Mouse (Mus musculus) embryonic facial prominence, embryonic 14.5 days (tissue): Measurements from ENCODE around the gene Ccdc9b. TPM values are rescaled to one million over a fixed set of nuclear protein-coding genes. Genes with fewer than 3 reads are reported as not detected.

Experiments
- ATAC-seq: fragments of 200-750 bp; cut with Nextera tagmentation; 2 replicates; pipeline ENCODE4 v1.8.0; 2017; ENCODE audit warnings: low read depth, moderate number of reproducible peaks, moderate TSS enrichment
- DNase-seq: peaks from one replicate; pipeline ENCODE4 v3.0.0-alpha.2; 2015; ENCODE audit warnings: low spot score
- H3K27ac ChIP-seq: fragments of 300-500 bp; sonication (generic); replicated peaks from 2 replicates; pipeline ENCODE4 v1.5.1; 2014; ENCODE audit warnings: low read depth, mild to moderate bottlenecking, low read length, moderate library complexity
- H3K27me3 ChIP-seq: fragments of 300-500 bp; sonication (generic); replicated peaks from 2 replicates; pipeline ENCODE4 v1.6.1; 2014; ENCODE audit warnings: low read length; ENCODE audit not compliant: control insufficient read depth, insufficient read depth
- H3K36me3 ChIP-seq: fragments of 300-500 bp; sonication (generic); 2 replicates; pipeline ENCODE4 v1.6.1; 2014; ENCODE audit warnings: low read length, mixed read lengths; ENCODE audit not compliant: control insufficient read depth, insufficient read depth
- H3K4me1 ChIP-seq: fragments of 300-500 bp; sonication (generic); 2 replicates; pipeline ENCODE4 v1.6.1; 2014; ENCODE audit warnings: antibody characterized with exemption, low read length; ENCODE audit not compliant: control insufficient read depth, insufficient read depth
- H3K4me2 ChIP-seq: fragments of 300-500 bp; sonication (generic); 2 replicates; pipeline ENCODE4 v1.6.1; 2014; ENCODE audit warnings: low read depth, mild to moderate bottlenecking, low read length, moderate library complexity, mixed read lengths
- H3K4me3 ChIP-seq: fragments of 300-500 bp; sonication (generic); 2 replicates; pipeline ENCODE4 v1.5.1; 2014; ENCODE audit warnings: low read depth, mild to moderate bottlenecking, low read length
- H3K9ac ChIP-seq: fragments of 300-500 bp; sonication (generic); 2 replicates; pipeline ENCODE4 v1.6.1; 2014; ENCODE audit warnings: low read depth, mild to moderate bottlenecking, low read length, moderate library complexity, mixed read lengths
- H3K9me3 ChIP-seq: fragments of 300-500 bp; sonication (generic); 2 replicates; pipeline ENCODE4 v1.6.1; 2016; ENCODE audit warnings: low read length; ENCODE audit not compliant: control insufficient read depth
- WGBS: fragments of 180-500 bp; shearing (Covaris S2); extraction: QIAGEN DNeasy Blood & Tissue Kit; methylation state at CpG from one replicate; pipeline ENCODE4 v1.1.7; 2014; 5-methylcytosine and 5-hydroxymethylcytosine counted together
- polyA plus RNA-seq: library from polyadenylated mRNA; unstranded; fragments of >200 nt; fragmentation: Nextera tagmentation; extraction: Ambion mirVana; gene quantifications from 2 replicates; pipeline ENCODE4 v1.2.1, GENCODE M21; 2014

Ccdc9b gene
- 0.96 and 1.0 TPM in 2 replicates for polyA plus RNA-seq

DNA sequence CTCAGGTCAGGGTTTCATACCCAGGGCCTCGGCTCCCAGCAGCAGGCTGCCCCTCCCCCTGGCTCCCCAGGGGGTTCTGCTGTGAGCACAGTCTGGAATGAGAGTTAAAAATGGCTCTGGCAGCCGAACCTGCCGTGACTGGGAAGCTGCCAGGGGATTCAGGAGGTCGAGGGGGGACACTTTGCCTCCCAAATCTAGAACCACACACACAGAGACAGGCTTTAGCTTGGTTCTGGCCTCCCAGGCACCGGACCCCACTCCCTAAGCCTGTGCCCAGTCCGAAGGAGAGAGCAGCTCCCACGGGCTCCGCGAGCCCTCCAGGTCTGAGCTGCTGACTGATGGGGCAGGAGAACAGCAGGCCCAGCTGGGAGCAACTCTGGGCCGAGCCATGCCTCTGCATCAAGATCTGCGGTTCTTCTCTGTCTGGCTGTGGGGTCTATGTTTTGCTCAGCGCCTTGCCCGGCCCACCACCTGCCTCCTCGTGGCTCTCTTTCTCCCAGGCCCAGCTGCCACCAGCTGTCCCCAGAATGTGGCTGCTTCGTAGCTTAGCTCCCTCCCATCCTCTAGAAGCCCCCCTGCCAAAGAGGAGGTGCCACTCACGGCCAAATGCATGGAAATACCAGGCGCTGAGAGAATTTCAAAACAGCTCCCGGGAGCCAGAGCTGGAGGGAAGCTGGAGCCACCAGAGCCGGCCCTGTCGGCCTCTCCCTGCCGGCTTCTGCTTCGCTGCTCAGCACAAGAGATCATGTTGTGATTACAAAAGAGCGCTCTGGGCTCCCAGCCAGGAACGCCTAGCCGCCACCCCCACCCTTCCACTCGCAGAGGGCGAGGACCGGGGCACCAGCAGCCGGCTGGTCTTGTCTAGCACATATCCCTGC lies at the start of gene Ccdc9b:
Gene Ccdc9b (minus strand): TSS at position 756 of the 878 bp plus-strand sequence.
- ATAC-seq (peak; percentile 85), DNase-seq (peak; percentile 94)
- Histone ChIP-seq H3K27me3 (no peaks in the 10 kb centered on the region), H3K4me3 (peak within 1 kb of the TSS; percentile 19), H3K9me3 (no peaks in the 10 kb centered on the region), H3K9ac (peak within 1 kb of the TSS; percentile 54), H3K36me3 (no peaks in the 10 kb centered on the region), H3K4me2 (peak within 1 kb of the TSS; percentile 53), H3K27ac (peak within 1 kb of the TSS; percentile 90), H3K4me1 (peaks cover 22% of the 10 kb centered on the region)
- 3% methylated on average over 25 of the region's 29 CpGs for whole genome bisulfite sequencing

DNA sequence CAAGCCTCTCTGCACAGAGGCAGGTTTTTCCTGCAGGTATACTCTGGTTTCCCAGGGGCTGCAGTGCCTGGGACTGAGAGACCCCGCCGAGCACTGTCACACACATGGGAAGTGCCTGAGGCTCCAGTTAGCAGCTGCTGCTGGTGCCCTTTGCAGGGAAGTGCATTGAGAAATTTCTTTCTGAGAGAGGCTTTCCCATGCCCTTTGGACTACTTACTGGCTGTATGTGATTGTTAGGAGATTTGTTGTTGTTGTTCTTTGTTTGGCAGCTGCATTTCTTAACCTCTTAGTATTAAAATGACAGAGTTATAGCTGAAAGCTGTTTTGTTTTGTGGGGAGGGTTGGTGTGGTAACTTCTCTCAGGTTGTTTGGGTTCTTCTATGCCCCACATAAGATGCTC lies 48.4 kb upstream of the Ccdc9b start:
- H3K27me3 ChIP-seq: no peaks in the 10 kb centered on the region
- no peak for ATAC-seq

DNA sequence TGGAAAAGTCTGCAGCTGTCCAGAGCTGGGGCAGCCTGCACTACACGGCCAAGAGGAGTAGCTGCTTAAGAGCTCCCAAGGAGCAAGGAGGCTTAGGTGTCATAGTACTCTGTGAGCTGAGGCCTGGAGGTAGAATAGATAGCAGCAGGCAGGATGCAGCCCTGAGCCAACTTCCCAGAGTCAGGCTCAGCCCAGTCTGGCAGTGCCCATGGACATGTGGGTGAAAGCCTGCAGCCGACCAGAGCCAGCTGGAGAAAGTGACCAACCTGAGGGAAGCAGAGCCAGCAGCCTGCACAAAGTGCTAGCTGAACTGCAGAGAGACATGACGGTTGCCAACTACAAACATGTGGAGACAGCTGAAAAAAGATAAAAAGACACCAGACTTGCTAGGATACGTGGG lies 44.4 kb upstream of the Ccdc9b start:
- ATAC-seq (no peak), DNase-seq (no peak)
- Histone ChIP-seq H3K9ac (no peak overlapping the region), H3K4me2 (no peak overlapping the region), H3K9me3 (no peaks in the 10 kb centered on the region), H3K4me1 (no peaks in the 10 kb centered on the region), H3K36me3 (no peaks in the 10 kb centered on the region), H3K27me3 (no peaks in the 10 kb centered on the region), H3K4me3 (no peak overlapping the region), H3K27ac (no peak overlapping the region)
- 53% methylated on average over 4 of the region's 4 CpGs for WGBS

More for the DNA sequence above, 48.4 kb upstream of the Ccdc9b start:
- no peak for DNase-seq
- Histone ChIP-seq H3K9me3 (no peaks in the 10 kb centered on the region), H3K4me2 (no peak overlapping the region), H3K36me3 (no peaks in the 10 kb centered on the region), H3K4me1 (peaks cover 5% of the 10 kb centered on the region; the same call in 1 of the 2 replicates), H3K9ac (no peak overlapping the region), H3K4me3 (no peak overlapping the region), H3K27ac (no peak overlapping the region)
- WGBS: 6% methylated on average over 2 of the region's 2 CpGs

DNA sequence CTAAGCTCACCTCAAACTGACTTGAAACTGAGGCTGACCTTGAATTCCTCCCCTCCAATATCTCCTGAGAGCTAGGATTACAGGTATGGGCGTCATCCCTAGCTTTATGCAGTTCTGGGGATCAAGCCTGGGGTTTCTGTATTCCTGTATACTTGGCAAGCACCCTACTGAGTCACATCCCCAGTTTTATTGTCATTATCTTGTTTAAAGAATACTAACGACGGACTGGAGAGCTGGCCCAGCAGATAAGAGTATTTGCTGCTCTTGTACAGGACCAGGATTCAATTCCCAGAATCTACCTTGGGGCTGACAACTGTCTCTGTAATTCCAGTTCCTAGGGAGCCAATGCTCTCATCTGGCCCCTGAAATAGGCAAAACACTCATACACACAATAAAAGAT lies 43.3 kb upstream of the Ccdc9b start:
- Histone ChIP-seq H3K4me1 (no peaks in the 10 kb centered on the region), H3K36me3 (no peaks in the 10 kb centered on the region), H3K4me3 (no peak overlapping the region), H3K27ac (no peak overlapping the region), H3K4me2 (no peak overlapping the region), H3K9ac (no peak overlapping the region), H3K27me3 (no peaks in the 10 kb centered on the region), H3K9me3 (no peaks in the 10 kb centered on the region)
- 45% methylated on average over 3 of the region's 3 CpGs for WGBS
- DNase-seq (no peak), ATAC-seq (no peak)

DNA sequence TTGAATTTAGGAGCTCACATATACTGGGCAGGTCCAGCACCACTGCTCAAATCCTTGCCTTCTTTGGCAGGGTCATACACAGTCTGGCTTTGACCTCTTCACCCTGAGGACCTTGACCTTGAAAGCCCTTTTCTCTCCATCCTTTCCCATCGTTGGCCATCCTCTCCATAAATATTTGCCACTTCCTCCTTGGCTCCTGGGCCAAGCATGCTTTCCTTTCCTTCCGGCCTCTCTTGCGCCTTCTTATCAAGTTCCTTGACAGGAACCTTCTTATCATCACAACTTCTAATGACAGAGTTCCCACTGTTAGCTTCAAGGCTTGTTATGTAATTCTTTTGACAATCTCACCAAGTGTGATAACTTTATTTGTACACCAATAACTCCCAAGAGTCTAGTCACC lies 42.7 kb upstream of the Ccdc9b start:
- Histone ChIP-seq H3K4me1 (no peaks in the 10 kb centered on the region), H3K4me2 (no peak overlapping the region), H3K9me3 (no peaks in the 10 kb centered on the region), H3K9ac (no peak overlapping the region), H3K4me3 (no peak overlapping the region), H3K27me3 (no peaks in the 10 kb centered on the region), H3K36me3 (no peaks in the 10 kb centered on the region), H3K27ac (no peak overlapping the region)
- ATAC-seq (no peak), DNase-seq (no peak)
- 68% methylated on average over 3 of the region's 3 CpGs for WGBS

DNA sequence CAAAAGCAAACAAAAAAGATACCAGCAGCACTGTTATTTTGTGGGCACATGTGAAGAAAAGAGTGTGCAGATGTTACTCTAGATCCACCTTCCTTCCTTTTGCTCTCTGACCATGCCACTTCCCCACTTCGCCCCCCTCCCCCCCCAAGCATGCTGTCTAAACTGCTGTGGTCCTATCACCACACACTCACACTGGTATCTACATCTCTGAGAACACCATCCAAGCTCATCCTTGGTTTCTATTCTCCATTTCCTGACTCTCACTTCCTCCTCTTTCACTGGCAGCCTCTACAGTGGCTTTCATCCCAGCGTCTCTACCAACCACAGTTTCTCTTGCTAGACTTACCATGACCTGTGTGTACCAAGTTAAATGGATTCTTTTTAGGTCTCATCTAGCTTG lies 42.0 kb upstream of the Ccdc9b start:
- WGBS: 73% methylated on average over 2 of the region's 2 CpGs
- H3K27ac ChIP-seq: no peak overlapping the region
- no peak overlapping the region for H3K4me2 ChIP-seq
- H3K9me3 ChIP-seq: no peaks in the 10 kb centered on the region
- no peaks in the 10 kb centered on the region for H3K27me3 ChIP-seq
- ATAC-seq (no peak), DNase-seq (no peak)
- no peaks in the 10 kb centered on the region for H3K4me1 ChIP-seq
- H3K9ac ChIP-seq: no peak overlapping the region
- H3K4me3 ChIP-seq: no peak overlapping the region
- H3K36me3 ChIP-seq: no peaks in the 10 kb centered on the region

DNA sequence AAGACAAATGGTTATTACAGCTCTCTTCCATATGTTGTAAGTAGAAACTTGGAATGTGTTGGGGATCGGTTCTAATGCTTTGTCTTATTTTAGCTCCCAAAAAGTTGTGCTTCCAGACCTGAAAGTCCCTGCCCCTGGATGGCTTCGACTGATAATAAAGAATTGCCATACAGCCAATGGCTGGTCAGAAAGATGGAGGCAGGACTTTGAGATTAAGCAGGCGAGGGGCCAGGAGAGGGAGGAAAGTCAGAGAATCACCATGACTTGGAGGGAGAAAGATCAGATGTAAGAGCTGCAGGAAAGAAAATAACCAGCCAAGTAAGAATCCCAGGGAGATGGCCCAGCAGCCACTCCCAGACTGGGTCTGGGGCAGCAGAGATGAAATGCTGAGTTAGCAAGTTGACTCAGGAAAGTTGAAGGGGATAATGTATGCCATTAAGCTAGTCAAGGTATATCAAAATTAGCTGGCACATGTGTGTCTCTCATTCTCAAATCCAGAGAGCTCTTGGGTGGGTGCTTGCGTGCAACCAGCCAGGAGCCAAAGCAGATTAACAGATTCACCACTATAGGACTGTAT lies 40.2 kb upstream of the Ccdc9b start:
- Histone ChIP-seq H3K36me3 (no peaks in the 10 kb centered on the region), H3K9ac (no peak overlapping the region), H3K9me3 (peaks cover 5% of the 10 kb centered on the region; the same call in 1 of the 2 replicates), H3K4me3 (no peak overlapping the region), H3K27me3 (no peaks in the 10 kb centered on the region), H3K4me1 (no peaks in the 10 kb centered on the region), H3K4me2 (no peak overlapping the region), H3K27ac (no peak overlapping the region)
- WGBS: 67% methylated on average over 4 of the region's 4 CpGs
- no peak for DNase-seq
- no peak for ATAC-seq

DNA sequence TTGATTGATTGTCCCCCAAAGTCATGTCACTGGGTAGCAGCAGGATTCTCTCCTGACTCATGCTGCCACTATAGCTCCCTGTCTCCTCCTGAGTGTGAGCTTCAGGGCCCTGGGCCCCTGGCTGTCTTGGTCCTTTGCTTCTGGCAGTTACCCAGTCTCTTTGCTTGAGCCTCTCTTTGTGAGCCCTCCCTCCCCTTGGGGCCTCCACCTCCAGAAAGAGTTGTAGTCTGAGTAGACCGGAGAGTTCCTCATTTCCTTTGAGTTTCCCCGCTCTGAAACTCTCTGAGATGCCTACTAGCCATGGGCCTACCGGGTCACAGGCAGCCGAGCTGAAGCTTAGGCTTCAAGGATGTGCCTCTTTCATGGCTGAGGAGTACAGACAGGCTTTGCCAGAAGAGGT lies 31.2 kb upstream of the Ccdc9b start:
- DNase-seq: no peak
- no peaks in the 10 kb centered on the region for H3K36me3 ChIP-seq
- no peak for ATAC-seq
- no peak overlapping the region for H3K9ac ChIP-seq
- H3K4me3 ChIP-seq: no peak overlapping the region
- H3K4me2 ChIP-seq: no peak overlapping the region
- 78% methylated on average over 4 of the region's 4 CpGs for WGBS
- H3K4me1 ChIP-seq: no peaks in the 10 kb centered on the region; the same call in 1 of the 2 replicates
- no peak overlapping the region for H3K27ac ChIP-seq
- peaks cover 5% of the 10 kb centered on the region; the same call in 1 of the 2 replicates for H3K9me3 ChIP-seq
- H3K27me3 ChIP-seq: no peaks in the 10 kb centered on the region
